Mouse (Mus musculus): Measurements from ENCODE around the gene Ttc38. TPM values are rescaled to one million over a fixed set of nuclear protein-coding genes. Genes with fewer than 3 reads are reported as not detected.
A peak's percentile ranks its signal among the peaks of the same experiment; 100 is the strongest.

The Ttc38 gene
- total and polyA plus RNA-seq, 3 experiments: 10.6 to 18.9 (median 17.0) TPM

- DNase-seq: peak; percentile 61
These were observed 61.8 kb downstream of the Ttc38 start for GRCm38 (mm10) chr15:85893871-85894270.

- peak; percentile 71 for DNase-seq
These were observed 64.2 kb downstream of the Ttc38 start for GRCm38 (mm10) chr15:85896284-85896683.

GRCm38 (mm10) chr15:85897113-85897512 is 65.0 kb downstream of the Ttc38 start:
- DNase-seq: no peak

GRCm38 (mm10) chr15:85899396-85899795 is 67.3 kb downstream of the Ttc38 start:
- DNase-seq: peak; percentile 51

- DNase-seq: peak; percentile 45
These were observed 68.2 kb downstream of the Ttc38 start for GRCm38 (mm10) chr15:85900318-85900717.

GRCm38 (mm10) chr15:85900801-85901200 is 68.7 kb downstream of the Ttc38 start:
- DNase-seq: peak; percentile 63

- DNase-seq: no peak
These were observed 70.4 kb downstream of the Ttc38 start for GRCm38 (mm10) chr15:85902505-85902904.

GRCm38 (mm10) chr15:85903826-85904225 is 71.7 kb downstream of the Ttc38 start:
- no peak for DNase-seq

Other genes with a start within 250 kb of the Ttc38 start
- gene Wnt7b, start 249.8 kb upstream of the Ttc38 start, total RNA-seq (2021): 1 to 10 TPM in 1 of 2 experiments, under 1 TPM in 1; 0.86 to 1.2 TPM
- gene Wnt7b, start 249.8 kb upstream of the Ttc38 start, polyA plus RNA-seq (2012; rRNA removed): 1.0 and 1.1 TPM in 2 replicates
- 10 to 100 TPM; 37.2 to 48.9 TPM for gene Ppara, start 97.3 kb upstream of the Ttc38 start, total RNA-seq (2021)
- 6.3 and 8.5 TPM in 2 replicates for gene Ppara, start 97.3 kb upstream of the Ttc38 start, polyA plus RNA-seq (2012; rRNA removed)
- gene Cdpf1, start 20.6 kb upstream of the Ttc38 start, total RNA-seq (2021): 10 to 100 TPM; 22.5 to 23.5 TPM
- gene Cdpf1, start 20.6 kb upstream of the Ttc38 start, polyA plus RNA-seq (2012; rRNA removed): 55.7 and 56.0 TPM in 2 replicates
- gene Pkdrej, start 10.6 kb upstream of the Ttc38 start, total RNA-seq (2021): under 1 TPM; 0.20 to 0.69 TPM
- 0.08 and 0.11 TPM in 2 replicates for gene Pkdrej, start 10.6 kb upstream of the Ttc38 start, polyA plus RNA-seq (2012; rRNA removed)
- 1 to 10 TPM in 1 of 2 experiments, under 1 TPM in 1; 0.66 to 1.1 TPM for gene Gtse1, start 27.4 kb downstream of the Ttc38 start, total RNA-seq (2021)
- gene Gtse1, start 27.4 kb downstream of the Ttc38 start, polyA plus RNA-seq (2012; rRNA removed): 2.0 and 2.9 TPM in 2 replicates
- 10 to 100 TPM; 19.8 to 27.6 TPM for gene Trmu, start 47.0 kb downstream of the Ttc38 start, total RNA-seq (2021)
- gene Trmu, start 47.0 kb downstream of the Ttc38 start, polyA plus RNA-seq (2012; rRNA removed): 9.8 and 16.1 TPM in 2 replicates
- 1 to 10 TPM; 4.7 to 7.7 TPM for gene Celsr1, start 201.5 kb downstream of the Ttc38 start, total RNA-seq (2021)
- gene Celsr1, start 201.5 kb downstream of the Ttc38 start, polyA plus RNA-seq (2012; rRNA removed): 1.2 and 1.8 TPM in 2 replicates
- gene Gramd4, start 225.4 kb downstream of the Ttc38 start, total RNA-seq (2021): 10 to 100 TPM; 13.8 to 19.5 TPM
- 10.5 and 11.3 TPM in 2 replicates for gene Gramd4, start 225.4 kb downstream of the Ttc38 start, polyA plus RNA-seq (2012; rRNA removed)